Mouse (Mus musculus): ENCODE measurements around the gene Eif4b.

The Eif4b gene

DNA sequence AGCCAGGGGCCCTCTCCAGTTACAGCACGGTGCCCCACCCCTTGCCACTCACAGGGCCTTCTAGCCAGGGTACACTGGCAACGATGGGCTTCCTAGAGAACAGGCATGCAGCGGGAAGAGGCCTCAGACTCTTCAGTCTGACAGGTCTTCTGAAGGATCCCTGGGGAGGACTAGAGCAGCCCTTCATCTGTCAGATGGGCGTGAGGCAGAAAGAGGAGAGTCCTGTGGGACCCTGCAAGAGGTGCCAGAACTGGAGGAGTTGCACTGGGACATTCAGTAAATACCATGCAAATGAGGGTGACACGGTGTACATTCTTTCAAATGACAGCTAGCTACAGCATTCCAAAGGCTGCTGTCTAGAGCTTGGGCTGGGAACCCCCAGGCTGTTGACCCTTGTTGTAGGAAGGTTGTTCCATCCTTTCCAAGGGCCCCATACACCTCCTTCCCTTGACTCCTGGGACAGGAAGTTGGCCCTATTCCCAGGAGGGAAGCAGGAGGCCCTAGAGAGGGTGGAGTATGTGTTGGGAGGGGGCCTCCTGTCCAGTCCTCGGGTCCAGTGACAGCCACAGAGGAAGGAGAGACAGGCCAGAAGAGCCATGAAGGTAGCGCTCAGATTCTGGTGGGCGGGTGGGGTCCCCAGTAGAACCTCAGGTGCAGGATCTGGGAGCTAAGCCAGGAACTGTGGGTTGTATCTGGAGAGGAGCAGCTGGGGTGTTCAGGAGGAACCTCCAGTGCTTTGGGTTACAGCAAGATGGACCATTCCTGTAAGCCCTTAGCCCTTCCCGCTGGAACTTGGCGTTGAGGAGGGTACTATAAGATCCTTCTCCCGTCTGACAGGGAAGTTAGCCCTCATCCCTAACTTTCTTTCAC, 28.3 kb downstream of the Eif4b start:
- DNase-seq (ENCODE audit: low read depth, low spot score), result peak; percentile 81

DNA sequence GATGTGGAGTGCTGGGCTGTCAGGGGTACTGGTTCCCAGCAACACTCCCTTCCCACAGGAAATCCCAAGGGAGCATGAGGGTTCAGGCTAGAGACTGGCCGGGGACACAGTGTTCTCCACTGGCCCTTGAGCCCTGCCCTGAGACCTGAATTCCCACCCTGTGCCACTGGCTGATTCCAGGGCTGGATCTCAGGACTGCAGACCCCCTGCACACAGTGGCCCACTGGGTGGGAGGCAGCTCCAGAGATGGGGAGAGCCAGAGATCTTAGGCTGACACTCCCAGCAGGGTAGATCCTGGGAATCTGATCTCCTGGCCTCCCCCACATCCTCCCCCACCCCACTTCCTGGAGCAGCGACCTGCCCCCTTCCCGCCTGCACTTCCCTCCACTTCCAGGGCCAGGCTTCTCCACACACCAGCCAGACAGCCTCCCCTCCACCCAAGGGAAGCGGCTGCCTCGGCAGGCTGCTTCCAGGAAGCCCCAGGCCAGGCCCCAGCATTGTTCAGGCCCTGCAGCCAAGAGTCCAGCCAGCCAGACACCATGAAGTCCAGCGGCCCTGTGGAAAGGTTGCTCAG, 29.1 kb downstream of the Eif4b start:
- DNase-seq (ENCODE audit: low read depth, low spot score), result peak; percentile 55

DNA sequence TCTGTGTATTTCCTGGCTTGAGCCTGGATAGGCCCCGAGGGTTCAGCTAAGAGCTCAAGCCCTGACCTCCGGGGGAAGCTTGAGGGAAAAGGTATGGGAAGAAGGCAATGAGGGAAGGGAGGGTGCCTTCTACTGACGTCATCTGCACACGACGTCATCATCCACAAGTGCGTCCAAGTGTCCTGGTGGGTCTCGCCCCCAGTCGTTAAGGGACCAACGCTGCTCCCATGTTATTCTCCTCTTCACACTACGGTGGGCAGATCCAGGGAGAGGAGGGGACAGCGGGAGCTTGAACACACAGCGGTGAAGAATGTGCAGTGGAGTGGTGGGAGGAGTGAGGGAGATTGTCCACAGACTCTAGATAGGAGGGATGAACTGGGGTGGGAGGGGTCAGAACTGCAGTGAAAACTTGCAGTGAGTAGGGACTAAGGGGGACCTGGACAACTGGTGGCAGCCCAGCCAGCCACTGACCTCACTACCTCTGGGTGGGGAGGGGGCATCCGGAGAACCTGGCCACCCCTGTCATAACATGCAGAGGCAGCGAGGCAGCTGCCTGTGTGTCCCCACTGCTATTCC, 29.9 kb downstream of the Eif4b start:
- peak; percentile 71 for DNase-seq (ENCODE audit: low read depth, low spot score)

DNA sequence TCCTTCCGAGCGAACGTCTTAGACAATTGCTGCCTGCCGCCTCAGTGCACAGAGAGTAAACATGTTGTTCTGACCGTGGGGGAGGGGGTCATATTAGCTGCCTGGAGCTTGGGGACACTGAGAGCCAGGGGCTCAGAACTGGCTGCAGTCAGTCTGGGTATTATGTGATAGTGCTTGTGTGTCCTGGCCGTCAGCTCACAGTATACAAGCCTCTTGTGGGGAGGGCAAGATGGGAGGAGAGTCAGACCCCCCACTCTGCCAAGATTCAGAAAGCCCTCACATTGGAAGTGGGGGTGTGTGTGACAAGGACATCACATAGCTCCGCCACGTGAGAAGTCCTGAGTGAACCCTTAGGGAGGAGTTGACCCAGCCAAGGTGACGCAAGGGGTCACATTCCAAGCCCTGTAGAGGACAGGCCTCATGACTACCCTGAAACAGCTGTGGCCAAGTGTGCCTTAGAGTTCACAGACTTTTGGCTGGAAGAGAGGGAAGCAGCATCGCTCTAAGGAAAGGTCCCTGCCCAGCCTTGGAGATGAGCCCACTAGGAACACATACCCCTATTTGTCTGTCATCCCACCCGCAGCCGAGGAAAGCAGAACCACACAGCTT, 30.5 kb downstream of the Eif4b start:
- DNase-seq (ENCODE audit: low read depth, low spot score), result peak; percentile 89

DNA sequence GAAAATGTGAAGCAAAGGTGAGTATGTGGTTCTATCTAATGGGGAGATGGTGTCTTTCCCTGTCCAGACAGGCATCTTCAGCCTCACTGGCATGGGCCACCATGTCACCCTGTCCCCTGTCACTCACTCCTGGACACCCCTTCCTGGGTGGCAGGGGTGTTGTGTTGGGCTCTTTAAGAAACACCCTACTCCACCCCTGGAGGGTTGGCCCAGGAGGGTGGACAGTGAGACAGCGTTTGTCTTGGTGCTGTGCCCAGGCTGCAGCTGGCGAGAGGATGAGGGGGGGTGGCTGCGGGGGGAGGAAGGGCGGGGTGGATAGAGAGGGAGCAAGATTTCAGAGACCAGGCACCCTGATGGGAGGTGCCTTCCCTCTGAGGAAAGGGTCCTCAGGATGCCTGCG, 31.8 kb downstream of the Eif4b start:
- DNase-seq (ENCODE audit: low read depth, low spot score), result peak; percentile 88

DNA sequence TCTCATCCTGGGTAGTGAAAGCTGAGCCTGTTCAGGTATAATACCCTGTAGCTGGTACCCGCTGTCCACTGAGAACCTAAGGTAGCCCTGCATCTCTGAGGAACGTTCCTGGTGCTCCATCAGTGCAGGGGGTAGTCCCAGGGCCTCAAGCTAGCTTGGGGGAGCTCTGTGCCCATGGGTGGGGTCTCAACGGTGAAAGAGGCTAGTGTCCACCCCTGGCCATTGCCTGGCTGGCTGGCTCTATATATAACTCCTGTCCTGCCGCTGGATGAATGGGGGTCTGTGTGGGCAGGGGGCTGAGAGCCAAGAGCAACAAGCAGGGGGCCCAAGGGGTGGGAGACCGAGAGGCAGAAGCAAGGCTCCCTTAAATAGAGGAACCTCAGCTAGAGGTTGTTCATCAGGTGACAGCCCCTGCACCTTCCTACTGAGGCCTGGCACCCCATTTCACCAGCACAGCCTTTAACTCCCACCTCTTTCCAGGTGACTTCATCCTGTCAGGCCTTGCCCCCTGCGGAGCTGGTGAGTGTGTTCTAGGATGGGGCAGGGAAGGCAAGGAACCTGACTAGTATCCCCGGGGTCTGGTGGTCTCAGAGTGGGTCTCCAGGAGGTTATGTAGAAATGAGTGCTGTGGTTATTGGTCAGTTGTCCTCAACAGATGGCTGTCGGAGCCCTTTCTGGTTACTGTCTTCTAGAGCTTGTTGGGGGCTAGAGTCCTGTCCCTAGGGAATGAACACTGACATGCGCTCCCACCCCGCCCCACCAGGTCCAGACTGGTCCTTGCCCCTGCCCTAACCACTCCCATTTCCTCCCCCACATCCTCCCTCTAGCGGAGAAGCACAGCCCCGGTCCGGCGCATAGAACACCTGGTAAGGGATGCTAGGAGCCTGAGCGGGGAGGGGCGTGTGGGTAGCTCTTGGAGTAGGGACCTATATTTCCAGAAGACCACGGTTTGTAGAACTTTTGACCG, 32.5 kb downstream of the Eif4b start:
- no peak for DNase-seq (ENCODE audit: low read depth, low spot score)

DNA sequence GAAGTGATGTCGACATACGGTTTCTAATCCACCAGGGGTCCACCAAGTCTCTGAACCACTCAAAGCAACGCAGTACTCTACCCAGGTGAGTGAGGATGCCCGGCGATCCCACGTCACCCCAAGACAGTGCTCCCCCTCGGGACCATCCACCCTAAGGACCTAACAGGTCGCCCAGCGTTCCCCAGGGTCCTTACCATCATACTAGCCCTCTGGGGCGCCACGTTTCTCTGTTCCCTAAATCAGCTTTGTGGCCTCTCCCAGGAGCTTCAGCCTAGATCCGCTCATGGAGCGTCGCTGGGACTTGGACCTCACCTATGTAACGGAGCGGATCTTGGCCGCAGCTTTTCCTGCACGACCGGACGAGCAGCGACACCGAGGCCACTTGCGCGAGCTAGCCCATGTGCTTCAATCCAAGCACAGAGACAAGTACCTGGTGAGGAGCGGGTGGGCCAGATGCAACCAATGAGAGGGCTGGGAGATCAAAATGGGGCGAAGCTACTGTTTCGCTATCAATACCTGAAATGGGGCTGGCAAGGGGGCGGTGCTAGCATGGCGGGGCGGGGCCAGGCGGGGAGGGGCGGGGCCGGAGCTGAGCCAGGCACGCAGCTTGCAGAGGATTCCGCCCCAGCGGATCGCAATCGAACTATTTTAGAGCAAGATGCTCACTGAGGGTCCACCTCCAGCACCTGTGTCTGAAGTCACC, 33.3 kb downstream of the Eif4b start:
- no peak for DNase-seq (ENCODE audit: low read depth, low spot score)

DNA sequence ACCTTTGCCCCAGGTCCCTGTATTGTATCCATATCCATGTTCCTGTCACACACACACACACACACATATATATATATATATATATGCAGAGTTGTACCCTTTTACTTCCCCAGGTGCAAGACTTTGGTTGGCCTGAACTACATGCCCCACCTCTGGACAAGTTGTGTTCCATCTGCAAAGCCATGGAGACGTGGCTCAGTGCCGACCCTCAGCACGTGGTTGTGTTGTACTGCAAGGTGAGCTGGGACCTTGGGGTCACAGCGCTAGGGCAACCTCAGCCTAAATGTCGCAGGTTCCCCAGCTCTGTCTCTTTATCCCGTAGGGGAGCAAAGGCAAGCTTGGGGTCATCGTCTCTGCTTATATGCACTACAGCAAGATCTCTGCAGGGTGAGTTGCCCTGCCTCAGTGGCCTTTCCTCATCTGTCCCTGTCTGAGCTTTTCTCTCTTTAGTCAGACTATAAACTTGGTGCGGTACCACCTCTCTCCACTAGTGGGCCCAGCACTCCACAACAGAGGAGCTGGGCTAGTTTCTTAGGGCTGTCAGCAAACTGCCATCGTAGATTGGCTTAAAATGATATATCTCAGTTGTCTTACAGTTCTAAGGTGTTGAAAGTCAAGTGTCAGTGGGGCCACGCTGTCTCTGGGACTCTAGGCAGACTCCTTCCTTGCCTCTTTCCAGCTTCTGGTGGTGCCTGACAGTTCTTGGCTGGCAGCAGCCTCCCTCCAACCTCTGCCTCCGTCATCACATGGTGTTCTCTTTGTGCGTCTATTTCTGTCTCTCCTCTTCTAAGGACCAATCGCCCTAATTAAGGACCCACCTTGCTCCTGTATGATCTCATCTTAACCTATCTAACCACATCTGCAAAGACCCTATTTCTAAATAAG, 34.4 kb downstream of the Eif4b start:
- DNase-seq (ENCODE audit: low read depth, low spot score), result peak; percentile 87

DNA sequence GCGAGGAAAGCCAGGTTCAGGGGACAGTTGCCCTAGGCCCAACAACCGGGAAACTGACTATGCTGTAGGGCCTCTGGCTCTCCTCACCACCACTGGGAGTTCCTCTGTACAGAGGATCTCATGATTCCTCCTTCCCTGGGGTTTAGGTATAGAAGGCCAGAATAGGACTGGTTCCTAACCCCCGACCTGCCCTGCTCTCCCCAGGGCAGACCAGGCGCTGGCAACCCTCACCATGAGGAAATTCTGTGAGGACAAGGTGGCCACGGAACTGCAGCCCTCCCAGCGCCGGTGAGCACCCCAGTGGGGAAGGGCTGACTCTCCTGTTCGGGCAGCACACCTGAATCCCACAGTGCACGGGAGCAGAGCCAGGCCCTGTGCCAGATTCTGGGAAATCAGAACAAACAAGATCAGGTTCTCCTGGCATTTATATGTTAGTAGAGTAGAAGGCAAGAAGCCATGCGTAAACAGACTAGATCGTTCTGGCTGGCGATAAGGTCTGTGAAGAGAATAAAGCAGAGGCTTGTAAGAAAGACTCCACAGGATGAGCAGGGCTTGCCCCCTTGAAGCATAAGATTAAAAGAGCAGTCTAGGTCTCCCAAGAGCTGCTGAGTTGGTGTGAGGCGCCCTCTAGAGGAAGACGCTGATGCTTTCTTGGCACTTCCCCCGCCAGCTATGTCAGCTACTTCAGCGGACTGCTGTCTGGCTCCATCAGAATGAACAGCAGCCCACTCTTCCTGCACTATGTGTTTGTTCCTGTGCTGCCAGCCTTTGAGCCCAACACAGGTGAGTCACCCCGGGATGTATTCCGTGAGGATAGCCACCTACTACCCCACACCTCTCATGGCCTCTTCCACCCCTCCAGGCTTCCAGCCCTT, 35.3 kb downstream of the Eif4b start:
- peak; percentile 83 for DNase-seq (ENCODE audit: low read depth, low spot score)

DNA sequence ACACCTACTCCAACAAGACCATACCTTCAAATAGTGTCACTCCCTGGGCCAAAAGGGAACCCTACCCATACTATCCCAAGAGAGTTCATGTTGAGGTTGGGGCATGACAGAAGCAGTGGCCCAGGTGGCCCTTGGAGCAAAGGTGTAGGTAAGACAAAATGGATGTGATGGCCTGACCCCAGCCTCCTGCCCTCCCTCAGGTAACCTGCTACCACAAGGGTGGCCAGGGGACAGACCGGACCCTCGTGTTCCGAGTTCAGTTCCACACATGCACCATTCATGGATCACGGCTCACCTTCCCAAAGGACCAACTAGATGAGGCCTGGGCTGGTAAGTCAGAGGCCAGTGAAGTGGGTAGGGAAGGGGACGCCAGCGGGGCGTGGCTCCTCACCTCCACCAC, 36.7 kb downstream of the Eif4b start:
- no peak for DNase-seq (ENCODE audit: low read depth, low spot score)

DNA sequence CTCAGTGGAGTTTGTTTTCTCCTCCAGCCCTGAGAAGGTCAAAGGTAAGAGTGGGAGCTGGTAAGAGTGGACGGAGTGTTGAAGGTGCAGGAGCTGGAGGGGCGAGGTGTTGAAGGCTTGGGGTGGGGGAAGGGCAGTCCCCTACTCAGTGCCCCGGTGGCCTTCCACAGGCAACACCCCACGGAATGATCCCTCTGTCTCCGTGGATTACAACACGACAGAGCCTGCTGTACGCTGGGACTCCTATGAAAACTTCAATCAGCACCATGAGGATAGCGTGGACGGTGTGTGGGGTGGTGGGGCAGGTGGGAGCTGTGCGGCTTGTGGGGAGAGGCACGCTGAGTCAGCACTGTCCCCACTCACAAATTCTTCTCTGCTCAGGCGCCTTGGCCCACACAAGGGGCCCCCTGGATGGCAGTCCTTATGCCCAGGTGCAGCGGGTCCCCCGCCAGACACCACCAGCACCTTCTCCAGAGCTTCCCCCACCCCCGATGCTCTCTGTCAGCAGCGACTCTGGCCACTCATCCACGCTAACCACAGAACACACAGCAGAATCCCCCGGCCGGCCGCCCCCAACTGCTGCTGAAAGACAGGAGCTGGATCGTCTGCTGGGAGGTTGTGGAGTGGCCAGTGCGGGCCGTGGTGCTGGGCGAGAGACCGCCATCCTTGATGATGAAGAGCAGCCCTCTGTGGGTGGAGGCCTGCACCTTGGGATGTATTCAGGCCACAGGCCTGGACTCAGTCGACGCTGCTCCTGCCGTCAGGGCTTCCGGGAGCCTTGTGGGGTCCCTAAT, 37.3 kb downstream of the Eif4b start:
- DNase-seq (ENCODE audit: low read depth, low spot score), result no peak

DNA sequence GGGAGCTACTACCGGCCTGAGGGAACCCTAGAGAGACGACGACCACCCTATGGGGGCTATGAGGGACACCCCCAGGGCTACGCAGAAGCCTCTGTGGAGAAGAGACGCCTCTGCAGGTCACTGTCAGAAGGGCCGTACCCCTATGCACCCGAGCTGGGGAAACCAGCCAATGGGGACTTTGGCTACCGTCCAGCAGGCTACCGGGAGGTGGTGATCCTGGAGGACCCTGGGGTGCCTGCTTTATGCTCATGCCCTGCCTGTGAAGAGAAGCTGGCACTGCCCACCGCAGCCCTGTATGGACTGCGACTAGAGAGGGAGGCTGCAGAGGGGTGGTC, 37.9 kb downstream of the Eif4b start:
- DNase-seq (ENCODE audit: low read depth, low spot score), result no peak

DNA sequence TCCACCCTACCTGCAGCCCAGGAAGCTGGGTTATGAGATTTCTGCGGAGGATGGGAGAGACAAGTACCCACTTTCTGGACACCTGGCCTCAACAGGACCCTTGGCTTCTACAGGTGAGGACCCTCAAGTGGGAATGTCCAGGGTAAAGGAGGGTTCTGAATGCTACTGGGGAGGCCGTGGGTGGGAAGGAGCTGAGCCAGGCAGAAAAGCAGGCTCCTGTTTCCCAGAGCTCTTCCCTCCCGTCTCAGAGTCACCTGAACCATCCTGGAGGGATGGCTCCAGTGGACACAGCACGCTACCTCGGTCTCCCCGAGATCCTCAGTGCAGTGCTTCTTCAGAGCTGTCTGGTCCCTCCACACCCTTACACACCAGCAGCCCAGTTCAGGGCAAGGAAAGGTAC, 38.6 kb downstream of the Eif4b start:
- DNase-seq (ENCODE audit: low read depth, low spot score), result no peak

DNA sequence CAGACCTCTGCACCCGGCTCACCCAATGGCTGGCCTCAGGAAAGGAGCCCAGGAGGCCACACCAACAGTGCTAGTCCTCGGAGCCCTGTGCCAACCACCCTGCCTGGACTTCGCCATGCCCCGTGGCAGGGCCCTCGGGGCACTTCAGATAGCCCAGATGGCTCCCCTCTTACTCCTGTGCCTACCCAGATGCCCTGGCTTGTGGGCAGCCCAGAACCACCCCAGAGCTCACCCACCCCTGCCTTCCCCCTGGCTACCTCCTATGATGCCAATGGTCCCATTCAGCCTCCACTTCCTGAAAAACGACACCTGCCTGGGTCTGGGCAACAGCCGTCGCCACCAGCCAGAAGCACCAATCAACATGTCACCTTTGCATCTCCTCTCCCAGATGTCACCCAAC, 39.3 kb downstream of the Eif4b start:
- DNase-seq (ENCODE audit: low read depth, low spot score), result no peak

DNA sequence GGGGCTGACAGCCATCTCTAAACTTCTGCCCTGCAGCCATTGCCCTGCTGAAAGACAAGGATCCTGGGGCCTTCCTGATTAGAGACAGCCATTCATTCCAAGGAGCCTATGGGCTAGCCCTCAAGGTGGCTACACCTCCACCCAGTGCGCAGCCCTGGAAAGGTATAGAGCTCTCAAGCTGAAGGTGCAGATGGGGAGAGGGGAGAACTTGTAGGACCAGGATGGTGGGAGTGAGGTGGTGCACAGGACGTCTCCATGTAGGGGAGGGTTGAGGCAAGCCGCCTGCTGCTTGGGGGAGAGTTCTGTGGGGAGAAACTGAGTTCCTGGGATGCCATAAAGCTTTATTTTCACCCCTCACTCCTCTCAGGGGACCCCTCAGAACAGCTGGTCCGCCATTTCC, 40.1 kb downstream of the Eif4b start:
- DNase-seq (ENCODE audit: low read depth, low spot score), result no peak

DNA sequence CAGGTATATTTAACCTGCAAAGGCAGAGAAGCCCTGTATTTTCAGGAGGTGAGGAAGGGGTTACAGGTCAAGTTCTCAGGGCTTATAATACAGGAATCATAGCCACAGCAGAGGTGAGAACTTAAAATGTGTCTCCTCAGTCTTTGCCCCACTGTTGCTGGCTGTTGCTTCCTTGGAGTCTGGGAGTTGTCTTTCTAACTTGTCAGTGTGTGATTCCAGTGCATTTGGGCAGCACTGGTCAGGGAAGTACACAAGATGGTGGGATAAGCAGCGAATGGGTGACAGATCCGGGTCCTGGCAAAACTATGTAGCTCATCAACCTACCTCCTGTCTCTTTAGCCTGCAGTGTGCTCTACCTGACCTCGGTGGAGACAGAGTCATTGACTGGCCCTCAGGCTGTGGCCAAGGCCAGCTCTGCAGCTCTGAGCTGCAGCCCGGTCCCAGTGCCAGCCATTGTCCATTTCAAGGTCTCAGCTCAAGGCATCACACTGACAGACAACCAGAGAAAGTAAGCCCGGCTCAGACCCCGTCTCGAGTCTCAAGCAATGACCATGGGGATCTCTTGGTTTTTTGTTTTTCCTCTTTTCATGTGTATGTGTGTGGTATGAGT, 41.2 kb downstream of the Eif4b start:
- DNase-seq (ENCODE audit: low read depth, low spot score), result no peak

DNA sequence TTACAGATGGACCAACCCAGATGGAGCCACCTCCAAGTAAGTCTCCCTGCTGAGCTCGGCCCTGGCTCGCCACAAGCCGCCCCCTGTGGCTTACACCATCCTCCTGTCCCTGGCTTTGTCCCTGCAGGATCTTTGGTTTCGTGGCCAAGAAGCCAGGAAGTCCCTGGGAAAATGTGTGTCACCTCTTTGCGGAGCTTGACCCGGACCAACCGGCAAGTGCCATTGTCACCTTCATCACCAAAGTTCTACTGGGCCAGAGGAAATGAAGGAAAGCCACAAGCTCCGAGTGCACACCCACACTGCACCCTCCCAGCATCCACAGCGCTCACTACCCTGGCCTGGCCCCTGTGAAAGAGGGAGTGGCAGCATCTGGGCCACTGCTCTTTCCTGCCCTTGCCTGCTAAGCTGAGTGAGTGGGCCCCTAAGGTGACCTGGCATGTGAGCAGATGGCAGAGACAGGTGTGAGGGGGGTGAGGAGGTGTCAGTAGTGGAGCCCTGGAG, 42.2 kb downstream of the Eif4b start:
- no peak for DNase-seq (ENCODE audit: low read depth, low spot score)
